Mouse (Mus musculus): ENCODE data around the gene Fnbp1.

Gene Fnbp1

DNA sequence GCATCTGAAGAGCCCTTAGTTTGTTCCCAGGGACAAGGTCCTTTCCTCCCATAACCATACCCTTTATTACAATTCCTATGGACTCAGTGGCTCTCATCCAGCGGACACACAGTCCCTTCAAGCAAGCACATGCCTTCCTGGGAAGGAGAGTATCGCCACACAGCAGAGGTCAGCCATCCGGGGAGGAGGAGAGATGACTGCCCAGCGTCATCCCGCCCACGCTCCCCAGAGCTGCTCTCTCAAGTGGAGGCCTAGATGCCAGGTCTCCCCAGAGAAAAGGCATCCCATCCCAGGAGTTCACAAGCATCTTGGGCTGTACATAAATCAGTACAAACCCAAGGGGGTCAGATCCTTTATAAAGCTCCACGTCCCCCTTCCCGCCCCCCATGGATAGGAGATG lies 9.1 kb downstream of the Fnbp1 start:
- in situ Hi-C loops (cut with MboI; ENCODE audit: unreplicated experiment in 2 of 2): no loop called here

DNA sequence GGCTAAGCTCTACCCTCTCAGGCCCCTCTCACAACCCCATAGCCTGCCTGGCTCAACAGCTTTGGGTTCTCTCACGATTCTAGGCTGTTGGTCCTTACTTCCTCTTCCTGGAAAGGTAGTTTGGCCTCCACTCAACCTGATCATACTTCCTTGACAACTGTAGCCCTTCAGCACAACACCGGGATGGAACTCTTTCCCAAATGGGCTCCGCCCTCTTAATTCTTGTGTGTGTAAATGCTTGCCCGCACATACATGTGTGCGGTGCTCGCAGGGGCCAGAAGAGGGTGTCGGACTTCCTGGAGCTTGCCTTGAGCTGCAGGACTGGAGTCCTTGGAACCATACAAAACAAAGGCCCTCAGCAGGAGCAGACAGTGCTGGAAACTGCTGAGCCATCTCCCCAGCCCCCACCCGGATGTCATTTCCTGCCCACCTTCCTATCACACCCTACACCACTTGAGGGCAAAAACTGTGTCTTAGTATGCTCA lies 11.0 kb downstream of the Fnbp1 start:
- in situ Hi-C loops (cut with MboI; ENCODE audit: unreplicated experiment in 2 of 2): no loop called here

DNA sequence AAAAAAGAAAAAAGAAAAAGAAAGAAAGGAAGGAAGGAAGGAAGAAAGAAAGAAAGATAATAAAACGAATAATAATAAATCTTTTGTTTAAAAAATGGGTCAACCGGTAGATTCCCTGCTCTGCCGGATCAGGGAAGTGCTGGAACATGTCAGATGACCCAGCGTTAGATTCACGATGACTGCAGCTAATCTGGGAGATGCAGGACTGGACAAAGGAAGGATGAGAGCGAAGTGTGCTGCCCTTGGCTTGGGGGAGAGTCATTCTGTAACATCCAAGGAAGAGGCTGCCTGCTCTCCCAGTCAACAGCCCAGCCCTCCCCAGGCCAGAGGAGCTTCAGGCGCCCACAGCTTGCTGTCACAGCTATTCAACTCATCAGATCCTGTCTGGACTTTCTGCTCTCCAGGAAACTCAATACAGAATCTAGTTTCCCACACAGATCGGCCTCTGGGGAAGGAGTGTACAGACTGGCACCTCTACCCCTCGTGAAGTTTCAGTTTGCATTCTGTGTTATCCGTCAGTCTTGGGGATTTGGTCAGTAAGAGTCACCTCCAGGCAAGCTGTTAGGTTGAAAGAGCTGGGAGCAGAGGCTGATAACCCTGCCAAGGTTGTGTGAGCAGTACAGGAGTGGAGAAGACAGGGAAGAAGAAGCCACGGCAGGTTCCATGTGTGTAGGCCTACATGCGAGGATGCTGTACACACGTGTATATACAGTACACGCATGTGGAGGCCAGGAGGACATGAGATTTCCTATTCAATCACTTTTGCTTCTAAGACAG lies 11.9 kb downstream of the Fnbp1 start:
- in situ Hi-C loops (cut with MboI; ENCODE audit: unreplicated experiment in 2 of 2): no loop called here

GRCm38 (mm10) chr2:31127899-31128298 lies 13.9 kb downstream of the Fnbp1 start:
- in situ Hi-C loops (cut with MboI; ENCODE audit: unreplicated experiment in 2 of 2): no loop called here

GRCm38 (mm10) chr2:31127219-31127618 lies 14.6 kb downstream of the Fnbp1 start:
- in situ Hi-C loops (cut with MboI; ENCODE audit: unreplicated experiment in 2 of 2): no loop called here

DNA sequence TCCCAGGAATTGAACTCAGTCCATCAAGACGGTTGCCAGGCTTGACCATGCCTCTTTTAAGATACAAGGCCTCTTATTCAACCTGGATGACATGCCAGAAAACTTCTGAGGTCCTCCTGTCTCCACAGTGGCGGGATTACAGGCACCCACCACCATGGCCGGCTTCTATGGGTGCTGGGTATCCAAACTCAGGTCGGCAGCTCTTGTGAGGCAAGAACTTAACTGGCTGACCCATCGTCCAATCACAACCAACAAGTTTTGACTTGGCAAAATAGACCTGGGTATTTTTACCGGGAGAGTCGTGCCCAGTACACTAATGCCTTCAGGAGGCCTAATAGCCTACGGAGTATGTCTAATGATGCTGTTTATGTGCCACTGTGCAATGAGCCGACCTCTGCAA lies 15.8 kb downstream of the Fnbp1 start:
- in situ Hi-C loops (cut with MboI; ENCODE audit: unreplicated experiment in 2 of 2): no loop called here

DNA sequence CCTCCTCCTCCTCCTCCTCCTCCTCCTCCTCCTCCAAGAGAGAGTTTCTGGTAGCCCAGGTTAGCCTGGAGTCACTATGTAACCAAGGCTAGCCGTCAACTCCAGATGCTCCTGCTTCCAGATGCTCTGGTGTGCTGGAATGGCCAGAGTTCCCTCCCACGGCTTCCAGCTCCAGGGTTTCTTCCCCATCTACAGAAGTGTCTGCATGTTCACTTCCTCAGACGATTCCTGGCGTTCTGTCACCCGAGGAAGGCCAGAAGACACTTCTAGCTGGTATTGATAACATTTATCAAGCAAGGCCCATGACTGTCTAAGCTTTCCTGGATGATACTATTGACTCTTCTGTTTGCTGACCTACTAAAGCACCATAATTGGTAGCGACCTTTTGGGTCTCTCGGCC lies 16.7 kb downstream of the Fnbp1 start:
- in situ Hi-C loops (cut with MboI; ENCODE audit: unreplicated experiment in 2 of 2): no loop called here

DNA sequence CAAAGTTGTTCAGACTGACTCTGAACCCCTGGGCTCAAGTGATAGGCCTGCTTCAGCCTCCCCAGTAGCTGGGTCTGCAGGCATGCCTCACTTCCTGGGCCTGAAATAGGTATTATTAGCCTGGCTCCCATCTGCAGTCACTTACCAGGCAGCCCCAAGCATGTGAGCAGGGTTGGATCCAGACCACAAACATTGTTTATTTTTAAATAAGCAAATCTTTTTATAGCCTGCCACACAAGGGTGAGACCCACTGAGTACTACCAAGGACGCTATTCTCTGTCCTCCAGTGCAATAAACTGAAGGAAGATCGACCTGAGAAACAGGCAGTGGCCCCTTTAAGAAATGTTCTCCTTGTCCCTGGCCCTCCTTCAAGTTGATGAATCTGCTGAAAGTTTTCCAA lies 17.1 kb downstream of the Fnbp1 start:
- in situ Hi-C loops (cut with MboI; ENCODE audit: unreplicated experiment in 2 of 2): no loop called here

DNA sequence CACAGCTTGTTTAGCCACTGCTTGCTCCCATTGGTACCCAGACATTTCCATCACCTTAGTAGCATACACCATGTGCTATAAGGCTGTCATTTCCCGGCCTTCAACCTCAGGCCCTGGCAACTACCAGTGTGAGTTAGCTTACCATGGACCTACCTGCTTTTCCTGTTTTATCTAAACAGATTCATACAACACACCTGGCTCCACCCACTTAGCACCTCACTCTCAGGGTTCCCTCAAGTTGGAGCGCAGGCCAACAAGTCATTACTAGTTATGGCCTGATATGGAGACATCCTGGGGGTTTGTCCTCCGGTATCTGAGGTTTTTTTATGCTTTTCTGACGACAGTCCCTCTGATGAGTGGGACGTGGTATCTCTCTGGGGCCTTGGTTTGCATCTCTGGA lies 18.3 kb downstream of the Fnbp1 start:
- in situ Hi-C loops (cut with MboI; ENCODE audit: unreplicated experiment in 2 of 2): no loop called here

DNA sequence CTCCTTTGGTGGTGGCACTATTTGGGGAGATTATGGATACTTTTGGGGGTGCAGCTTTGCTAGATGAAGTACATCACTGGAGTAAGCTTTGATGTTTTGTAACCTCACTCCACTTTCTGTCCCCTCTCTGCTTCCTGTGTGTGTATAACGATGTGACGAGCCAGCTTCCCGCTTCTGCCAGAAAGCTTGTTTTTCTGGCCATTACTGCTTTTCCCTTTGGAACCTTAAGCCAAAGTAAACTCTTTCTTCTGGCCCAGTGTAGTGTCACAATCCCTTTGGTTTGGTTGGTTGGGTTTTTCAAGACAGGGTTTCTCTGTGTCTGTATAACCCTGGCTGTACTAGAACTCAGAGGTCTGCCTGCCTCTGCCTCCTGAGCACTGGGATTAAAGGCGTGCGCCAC lies 19.0 kb downstream of the Fnbp1 start:
- in situ Hi-C loops (cut with MboI; ENCODE audit: unreplicated experiment in 2 of 2): no loop called here

- in situ Hi-C loops (cut with MboI; ENCODE audit: unreplicated experiment in 2 of 2): no loop called here
Measured at GRCm38 (mm10) chr2:31121131-31121693, 20.6 kb downstream of the Fnbp1 start.

- in situ Hi-C loops (cut with MboI; ENCODE audit: unreplicated experiment in 2 of 2): no loop called here
Measured at GRCm38 (mm10) chr2:31119795-31120194, 22.0 kb downstream of the Fnbp1 start.

DNA sequence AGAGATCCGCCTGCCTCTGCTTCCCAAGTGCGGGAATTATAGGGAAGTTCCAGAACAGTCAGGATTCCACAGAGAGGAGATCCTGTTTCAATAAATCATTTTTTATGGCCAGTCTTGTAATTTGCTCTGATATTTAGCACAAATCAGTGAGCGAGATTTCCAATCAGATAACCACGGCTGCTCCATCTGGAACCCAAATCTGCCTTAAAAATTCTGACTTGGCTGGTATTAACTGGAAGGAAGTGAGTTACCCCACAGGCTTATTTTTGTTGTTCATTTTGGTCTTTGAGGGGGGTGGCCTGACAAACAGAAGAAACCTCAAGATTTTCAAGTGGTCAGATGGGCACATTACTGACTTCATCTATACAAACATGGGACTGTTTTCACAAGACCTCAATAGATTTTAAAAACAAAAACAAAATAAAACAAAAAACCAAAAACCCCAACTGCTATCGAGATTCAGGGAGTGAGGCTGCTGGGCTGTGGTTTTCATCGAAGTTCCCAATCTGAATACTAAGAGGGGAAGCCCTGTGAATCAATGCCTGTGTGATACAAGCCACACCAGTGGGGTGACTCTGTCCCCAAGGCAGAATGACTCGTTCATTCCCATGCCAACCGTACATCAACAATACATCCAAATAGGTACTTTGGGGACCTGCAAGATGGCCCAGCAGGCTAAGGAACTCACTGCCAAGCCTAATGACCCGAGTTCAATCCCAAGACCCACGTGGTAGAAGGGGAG lies 23.0 kb downstream of the Fnbp1 start:
- in situ Hi-C loops (cut with MboI; ENCODE audit: unreplicated experiment in 2 of 2): no loop called here

GRCm38 (mm10) chr2:31118211-31118610 lies 23.6 kb downstream of the Fnbp1 start:
- in situ Hi-C loops (cut with MboI; ENCODE audit: unreplicated experiment in 2 of 2): no loop called here

DNA sequence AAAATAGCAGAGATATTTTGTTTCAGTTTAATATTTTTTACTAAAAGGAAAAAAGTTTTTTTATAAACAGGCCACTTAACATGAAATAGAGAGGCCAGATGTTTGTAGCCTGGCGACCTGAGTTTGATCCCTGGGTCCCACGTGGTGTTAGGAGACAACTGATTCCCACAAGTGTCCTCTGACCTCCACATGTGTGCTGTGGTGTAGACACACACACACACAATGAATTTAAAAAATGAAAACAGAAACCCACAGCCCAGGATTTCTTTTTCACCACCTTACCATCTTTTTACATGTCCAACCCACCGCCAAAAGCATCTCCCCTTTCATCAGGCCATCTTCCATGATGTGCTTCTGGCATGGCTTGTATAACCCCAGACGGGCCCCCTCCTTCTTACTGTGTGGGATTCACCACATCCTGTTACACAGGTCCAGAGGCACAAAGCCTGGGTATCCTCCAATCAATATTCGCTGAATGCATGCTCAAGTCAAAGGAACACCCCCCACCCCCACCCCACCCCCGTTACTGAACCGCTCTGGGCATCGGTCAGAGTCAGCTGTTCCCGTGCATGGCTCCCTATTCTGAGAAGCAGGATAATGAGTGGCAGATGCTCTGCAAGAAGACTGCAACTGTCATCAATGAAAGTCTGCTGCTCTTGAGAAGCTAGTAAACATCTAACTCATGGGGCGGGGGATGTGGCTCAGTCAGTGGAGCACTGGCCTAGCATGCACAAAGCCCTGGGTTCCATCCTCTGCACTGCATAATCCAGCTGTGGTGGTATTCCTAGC lies 25.7 kb downstream of the Fnbp1 start:
- in situ Hi-C loops (cut with MboI; ENCODE audit: unreplicated experiment in 2 of 2): no loop called here

GRCm38 (mm10) chr2:31115091-31115942 lies 26.5 kb downstream of the Fnbp1 start:
- in situ Hi-C loops (cut with MboI; ENCODE audit: unreplicated experiment in 2 of 2): no loop called here

DNA sequence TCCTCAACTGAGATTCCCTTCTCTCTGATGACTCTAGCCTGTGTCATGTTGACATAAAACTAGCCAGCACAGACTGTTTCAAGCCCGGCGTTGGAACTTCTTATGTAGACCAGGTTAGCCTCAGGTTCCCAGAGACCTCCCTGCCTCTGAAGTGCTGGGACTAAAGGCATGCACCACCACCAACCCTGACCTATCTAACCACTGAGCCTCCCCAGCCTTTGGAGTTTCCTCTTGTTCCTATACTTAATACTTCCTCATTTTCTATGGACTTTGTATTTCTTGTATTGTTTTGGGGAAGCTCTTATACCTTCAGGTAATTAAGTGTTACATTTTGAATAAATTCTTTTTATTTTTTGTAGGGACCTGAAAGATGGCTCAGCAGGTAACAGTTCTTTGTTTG lies 27.6 kb downstream of the Fnbp1 start:
- in situ Hi-C loops (cut with MboI; ENCODE audit: unreplicated experiment in 2 of 2): no loop called here

- in situ Hi-C loops (cut with MboI; ENCODE audit: unreplicated experiment in 2 of 2): no loop called here
Measured at GRCm38 (mm10) chr2:31111685-31112084, 30.1 kb downstream of the Fnbp1 start.

DNA sequence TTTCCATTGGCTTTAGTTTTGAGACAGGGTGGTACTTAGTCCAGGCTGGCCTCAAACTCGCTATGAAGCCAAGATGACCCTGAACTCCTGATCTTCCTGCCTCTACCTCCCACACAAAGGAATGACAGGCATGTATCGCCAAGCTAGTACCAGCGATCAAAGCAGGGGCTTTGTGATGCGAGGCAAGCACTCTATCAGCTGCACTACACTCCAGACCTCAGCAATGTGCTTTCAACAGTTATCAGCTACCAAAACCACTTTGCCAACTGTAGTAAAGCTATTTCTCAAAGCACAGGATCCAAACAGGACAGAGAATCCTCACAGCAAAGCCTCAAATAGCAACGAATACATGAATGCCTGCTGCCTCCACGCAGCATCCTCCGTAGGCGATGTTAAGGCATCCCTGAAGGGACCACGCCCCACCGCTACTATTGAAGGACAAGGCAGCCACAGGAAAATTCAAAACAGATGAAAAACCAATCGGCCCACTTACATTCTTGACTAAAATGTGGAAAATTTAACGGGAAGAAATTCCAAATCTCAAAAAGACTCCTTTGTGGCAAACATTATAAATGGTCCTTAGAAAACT lies 31.8 kb downstream of the Fnbp1 start:
- in situ Hi-C loops (cut with MboI; ENCODE audit: unreplicated experiment in 2 of 2): no loop called here

- in situ Hi-C loops (cut with MboI; ENCODE audit: unreplicated experiment in 2 of 2): no loop called here
Measured at GRCm38 (mm10) chr2:31108186-31108585, 33.6 kb downstream of the Fnbp1 start.
